Mouse (Mus musculus): Measurements from ENCODE around the gene Ldlrap1.

The Ldlrap1 gene

GRCm38 (mm10) chr4:134749301-134750030, 18.4 kb downstream of the Ldlrap1 start:
- DNase-seq: no peak

GRCm38 (mm10) chr4:134745900-134746661, 21.7 kb downstream of the Ldlrap1 start:
- DNase-seq: peak; percentile 88

- DNase-seq: no peak
These were observed 23.8 kb downstream of the Ldlrap1 start for GRCm38 (mm10) chr4:134743881-134744633.

GRCm38 (mm10) chr4:134741949-134742348, 25.9 kb downstream of the Ldlrap1 start:
- DNase-seq: no peak

- DNase-seq: no peak
These were observed 27.6 kb downstream of the Ldlrap1 start for GRCm38 (mm10) chr4:134740186-134740585.

GRCm38 (mm10) chr4:134739530-134739929, 28.3 kb downstream of the Ldlrap1 start:
- no peak for DNase-seq

GRCm38 (mm10) chr4:134737365-134737910, 30.4 kb downstream of the Ldlrap1 start:
- DNase-seq: no peak

GRCm38 (mm10) chr4:134736147-134736546, 31.7 kb downstream of the Ldlrap1 start:
- DNase-seq: peak; percentile 66

GRCm38 (mm10) chr4:134734629-134735081, 33.2 kb downstream of the Ldlrap1 start:
- DNase-seq: no peak

- no peak for DNase-seq
These were observed 33.7 kb downstream of the Ldlrap1 start for GRCm38 (mm10) chr4:134734038-134734628.

- no peak for DNase-seq
These were observed 34.5 kb downstream of the Ldlrap1 start for GRCm38 (mm10) chr4:134733371-134733770.

- DNase-seq: no peak
These were observed 37.7 kb downstream of the Ldlrap1 start for GRCm38 (mm10) chr4:134730106-134730505.

GRCm38 (mm10) chr4:134725735-134726345, 42.0 kb downstream of the Ldlrap1 start:
- no peak for DNase-seq

- DNase-seq: no peak
These were observed 42.9 kb downstream of the Ldlrap1 start for GRCm38 (mm10) chr4:134724974-134725373.

- no peak for DNase-seq
These were observed 44.6 kb downstream of the Ldlrap1 start for GRCm38 (mm10) chr4:134723251-134723650.

GRCm38 (mm10) chr4:134721076-134721475, 46.7 kb downstream of the Ldlrap1 start:
- DNase-seq: no peak

- no peak for DNase-seq
These were observed 47.5 kb downstream of the Ldlrap1 start for GRCm38 (mm10) chr4:134720371-134720770.

GRCm38 (mm10) chr4:134719489-134719888, 48.3 kb downstream of the Ldlrap1 start:
- no peak for DNase-seq

GRCm38 (mm10) chr4:134713937-134714336, 53.9 kb downstream of the Ldlrap1 start:
- DNase-seq: peak; percentile 81

GRCm38 (mm10) chr4:134705311-134705710, 62.5 kb downstream of the Ldlrap1 start:
- DNase-seq: no peak

GRCm38 (mm10) chr4:134704590-134704989, 63.2 kb downstream of the Ldlrap1 start:
- no peak for DNase-seq

Data from right cerebral cortex, adult 18-20 months (tissue).